Mouse (Mus musculus) small intestine, adult 2 months (tissue): ENCODE measurements around the gene Dnal1. TPM values are rescaled to one million over a fixed set of nuclear protein-coding genes. Genes with fewer than 3 reads are reported as not detected.
"Not testable (repeated sequence)": the region's sequence is repeated elsewhere in the genome, so short reads cannot be mapped to it uniquely, and the experiment has no call there.

ENCODE experiments used
- H3K27ac ChIP-seq: fragments of 200-500 bp; 2 replicates; pipeline ENCODE4 v1.5.1; 2012; ENCODE audit warnings: low read depth, low read length, control low read depth, inconsistent platforms; ENCODE audit not compliant: insufficient read depth
- H3K27me3 ChIP-seq: fragments of 200-500 bp; 2 replicates; pipeline ENCODE4 v1.6.1; 2012; ENCODE audit warnings: mild to moderate bottlenecking, moderate library complexity, low read length, inconsistent platforms; ENCODE audit not compliant: control insufficient read depth, insufficient read depth
- H3K36me3 ChIP-seq: fragments of 200-500 bp; 2 replicates; pipeline ENCODE4 v1.6.1; 2012; ENCODE audit warnings: mild to moderate bottlenecking, low read length, control low read depth, inconsistent platforms; ENCODE audit not compliant: control insufficient read depth, insufficient read depth
- H3K4me1 ChIP-seq: fragments of 200-500 bp; 2 replicates; pipeline ENCODE4 v1.6.1; 2012; ENCODE audit warnings: low read length, inconsistent platforms, mixed read lengths; ENCODE audit not compliant: control insufficient read depth, insufficient read depth, insufficient read length
- H3K4me3 ChIP-seq: fragments of 200-500 bp; 2 replicates; pipeline ENCODE4 v1.5.1; 2012; ENCODE audit warnings: low read depth, mild to moderate bottlenecking, control low read depth, inconsistent platforms, low read length, moderate library complexity
- CTCF ChIP-seq: fragments of 200-500 bp; IDR thresholded peaks from 2 replicates; pipeline ENCODE4 v1.5.1; 2012; ENCODE audit warnings: low read depth, mild to moderate bottlenecking, control low read depth, inconsistent platforms, low read length, moderate library complexity, mixed read lengths; ENCODE audit not compliant: insufficient replicate concordance, insufficient read length; ENCODE audit errors: extremely low read depth
- POLR2A ChIP-seq: fragments of 200-500 bp; IDR thresholded peaks from 2 replicates; pipeline ENCODE4 v1.6.1; 2012; ENCODE audit warnings: low read depth, mild to moderate bottlenecking, control low read depth, inconsistent platforms, low read length, moderate library complexity
- WGBS: fragments of 180-500 bp; shearing (Covaris S2); methylation state at CpG from one replicate; pipeline ENCODE4 v1.1.7; 2018; 5-methylcytosine and 5-hydroxymethylcytosine counted together
- polyA plus RNA-seq: library from polyadenylated mRNA; depleted of rRNA; stranded (reverse); fragments of >200 nt; gene quantifications from 2 replicates; pipeline ENCODE4 v1.2.3, GENCODE M21; 2012; rRNA removed

Gene Dnal1
- polyA plus RNA-seq: 0.38 and 0.68 TPM in 2 replicates

DNA sequence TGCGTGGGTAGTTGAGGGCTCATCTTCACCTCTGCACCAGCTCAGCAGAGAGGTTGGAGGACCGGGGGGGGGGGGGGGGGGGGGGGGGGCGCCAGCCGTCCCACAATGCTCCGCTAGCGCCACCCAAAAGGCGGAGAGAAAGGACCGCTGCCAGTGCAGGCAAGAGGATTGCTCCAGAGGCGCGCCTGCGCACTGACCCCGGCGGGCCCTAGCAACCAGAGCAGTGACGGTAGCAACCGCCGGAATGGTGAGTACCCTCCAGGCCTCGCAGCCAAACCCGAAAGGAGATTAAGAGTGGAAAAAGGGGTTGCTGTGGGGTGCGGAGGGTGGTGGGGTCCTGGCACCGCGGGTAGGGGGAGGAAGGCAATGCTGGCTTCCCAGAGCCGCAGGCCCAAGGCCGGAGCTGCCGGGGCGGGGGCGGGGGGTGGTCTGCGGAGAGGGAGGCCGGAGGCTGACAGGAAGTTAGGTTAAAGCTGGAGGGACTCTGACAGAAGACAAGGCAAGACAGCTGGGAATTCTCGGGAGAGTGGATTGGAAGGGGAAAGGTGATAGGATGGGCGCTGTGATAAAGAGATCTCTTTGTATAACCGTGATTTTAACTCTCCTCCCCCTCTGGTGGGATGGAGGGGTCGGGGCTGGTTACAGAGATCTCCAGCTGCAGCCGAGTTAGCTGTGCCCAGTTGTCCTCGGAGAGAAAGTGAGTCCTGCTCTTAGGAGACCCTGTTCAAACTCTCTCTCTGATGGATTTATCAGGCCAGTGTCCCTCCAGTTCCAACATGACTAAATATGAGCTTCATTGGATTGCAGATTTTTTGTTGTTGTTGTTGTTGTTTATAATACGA is at the start of gene Dnal1:
TSS of gene Dnal1 (plus strand) at position 214 of the 842 bp plus-strand sequence.
- TF ChIP-seq CTCF (no peak), POLR2A (no peak)
- 5% methylated on average over 33 of the region's 35 CpGs for WGBS
- no peaks in the 10 kb centered on the region for H3K36me3 ChIP-seq

DNA sequence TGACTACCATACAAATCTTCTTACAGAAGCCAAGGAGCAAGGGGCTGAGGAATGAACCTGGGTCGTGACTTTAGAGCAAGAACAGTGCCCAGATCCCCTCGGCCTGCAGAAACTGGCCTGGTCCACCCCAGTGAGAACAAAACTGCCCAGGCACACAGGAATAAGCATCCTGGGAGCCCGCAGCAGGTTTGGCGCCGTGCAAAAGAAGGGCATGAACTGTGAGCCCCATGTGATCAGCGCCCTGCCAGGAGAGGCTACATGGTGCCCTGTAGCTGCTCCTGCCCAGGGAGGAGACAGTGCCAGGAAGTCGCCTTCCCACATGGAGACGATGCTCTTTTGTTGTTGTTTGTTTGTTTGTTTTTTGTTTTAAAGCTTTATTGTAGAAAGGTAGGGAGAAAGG is 49.5 kb upstream of the Dnal1 start:
- Histone ChIP-seq H3K4me1 (no peaks in the 10 kb centered on the region), H3K4me3 (no peak overlapping the region), H3K27me3 (no peaks in the 10 kb centered on the region), H3K36me3 (no peaks in the 10 kb centered on the region), H3K27ac (no peak overlapping the region)
- WGBS: 76% methylated on average over 8 of the region's 8 CpGs
- TF ChIP-seq CTCF (no peak), POLR2A (no peak)

More for the DNA sequence above, at the start of gene Dnal1:
- Histone ChIP-seq H3K27me3 (no peaks in the 10 kb centered on the region), H3K4me3 (peak within 1 kb of the TSS; percentile 88), H3K4me1 (peaks cover 3% of the 10 kb centered on the region), H3K27ac (no peak within 1 kb of the TSS)

- H3K27ac ChIP-seq: no peak overlapping the region
- H3K4me1 ChIP-seq: no peaks in the 10 kb centered on the region
- 87% methylated on average over 4 of the region's 4 CpGs for WGBS
- H3K27me3 ChIP-seq: no peaks in the 10 kb centered on the region
- H3K36me3 ChIP-seq: no peaks in the 10 kb centered on the region
- TF ChIP-seq POLR2A: no peak
- no peak for TF ChIP-seq CTCF
- H3K4me3 ChIP-seq: no peak overlapping the region
These were observed 46.4 kb upstream of the Dnal1 start for GRCm38 (mm10) chr12:84067752-84068151.

DNA sequence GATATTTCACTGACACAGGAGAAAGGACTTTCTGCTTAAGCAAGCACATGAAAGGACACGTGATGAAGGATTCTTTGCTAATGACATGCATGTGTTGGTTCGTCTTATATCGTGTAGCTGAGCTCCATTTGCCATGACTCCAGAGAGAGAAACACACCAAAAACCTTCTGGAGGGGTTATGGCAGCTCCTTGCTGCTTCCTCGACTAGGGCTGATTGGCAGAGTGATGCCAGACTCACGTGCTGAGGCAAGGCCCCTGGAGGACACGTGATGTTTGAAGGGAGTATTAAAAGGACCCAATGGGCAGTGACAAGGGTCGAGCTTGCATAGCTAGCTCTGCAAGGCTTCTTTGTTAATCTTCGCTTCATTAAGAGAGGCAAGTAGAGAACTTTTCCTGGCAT is 45.9 kb upstream of the Dnal1 start:
- H3K36me3 ChIP-seq: no peaks in the 10 kb centered on the region
- TF ChIP-seq POLR2A (no peak), CTCF (no peak)
- H3K27me3 ChIP-seq: no peaks in the 10 kb centered on the region
- 74% methylated on average over 8 of the region's 8 CpGs for WGBS
- H3K27ac ChIP-seq: no peak overlapping the region
- no peaks in the 10 kb centered on the region for H3K4me1 ChIP-seq
- H3K4me3 ChIP-seq: no peak overlapping the region

GRCm38 (mm10) chr12:84068986-84069385 is 45.2 kb upstream of the Dnal1 start, which contains the start of gene Acot5:
TSS of gene Acot5 (plus strand) at chr12:84069325.
- WGBS: 28% methylated on average over 9 of the region's 9 CpGs
- Histone ChIP-seq H3K36me3 (no peaks in the 10 kb centered on the region), H3K4me3 (peak within 1 kb of the TSS; percentile 49), H3K4me1 (no peaks in the 10 kb centered on the region), H3K27ac (no peak within 1 kb of the TSS), H3K27me3 (no peaks in the 10 kb centered on the region)
- TF ChIP-seq CTCF: no peak

GRCm38 (mm10) chr12:84069582-84069981 is 44.6 kb upstream of the Dnal1 start:
- H3K36me3 ChIP-seq, H3K4me1 ChIP-seq, H3K27ac ChIP-seq, H3K27me3 ChIP-seq: not testable (repeated sequence)
- H3K4me3 ChIP-seq: peak overlapping the region; percentile 49
- under 1% methylated on average over 49 of the region's 52 CpGs for WGBS

GRCm38 (mm10) chr12:84071696-84072095 is 42.5 kb upstream of the Dnal1 start:
- TF ChIP-seq POLR2A (no peak), CTCF (no peak)
- H3K36me3 ChIP-seq: no peaks in the 10 kb centered on the region
- H3K27ac ChIP-seq: no peak overlapping the region
- H3K27me3 ChIP-seq: no peaks in the 10 kb centered on the region
- H3K4me3 ChIP-seq: no peak overlapping the region
- WGBS: 91% methylated on average over 2 of the region's 2 CpGs
- H3K4me1 ChIP-seq: no peaks in the 10 kb centered on the region
